Mouse (Mus musculus) liver, adult 2 months (tissue): ENCODE results near the gene Zfp704.

Experiments used
- CTCF ChIP-seq: fragments of 200-500 bp; IDR thresholded peaks from 2 replicates; pipeline ENCODE4 v1.5.1; 2011; ENCODE audit warnings: low read depth, low read length, control low read depth
- POLR2A ChIP-seq: fragments of 200-500 bp; IDR thresholded peaks from 2 replicates; pipeline ENCODE4 v1.6.1; 2011; ENCODE audit warnings: low read length, control low read depth; ENCODE audit not compliant: insufficient read depth; ENCODE audit errors: extremely low read depth

- TF ChIP-seq POLR2A = no peak
- no peak for TF ChIP-seq CTCF
Observed at GRCm38 (mm10) chr3:9611226-9611625, 1.3 kb upstream of the Zfp704 start.
